8 mouse cellular contexts compared by ENCODE assay signal in the genomic region with DNA sequence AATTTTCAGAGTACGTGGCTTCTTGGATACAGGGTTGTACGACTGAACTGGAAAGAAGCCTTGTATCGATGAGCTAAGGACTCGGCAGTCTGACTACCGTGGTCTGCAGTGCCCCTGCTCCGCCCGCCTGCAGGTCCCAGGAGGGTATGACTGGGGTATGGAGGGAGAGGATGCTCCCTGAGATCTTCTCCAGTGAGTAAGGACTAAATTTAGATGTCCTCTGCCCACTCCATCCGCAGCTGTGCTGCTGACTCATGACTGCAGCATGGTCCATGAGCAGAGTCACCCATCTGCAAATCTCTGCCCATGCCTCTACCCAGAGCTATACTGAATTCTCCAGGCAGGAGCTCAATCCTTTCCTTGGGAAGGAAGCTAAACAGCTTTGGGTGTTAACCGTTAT. TPM values are rescaled to one million over a fixed set of nuclear protein-coding genes. Genes with fewer than 3 reads are reported as not detected.
A peak's percentile ranks its signal among the peaks of the same experiment; 100 is the strongest.
DNase-seq lines count a peak whose midpoint lies in the region; TF ChIP-seq lines count a peak whose summit lies in the region.

No protein-coding gene starts in this region.

- H3K27me3 ChIP-seq in cerebellum, adult 2 months (ENCODE audit: control insufficient read depth, insufficient read depth, low read length): no peaks in the 10 kb centered on the region

- WGBS in cerebellum, adult 2 months: 49% methylated on average over 9 of the region's 9 CpGs

- no peak overlapping the region for H3K27ac ChIP-seq in cerebellum, adult 2 months (ENCODE audit: insufficient read depth, low read length)

- no peak for TF ChIP-seq CTCF in cerebellum, adult 2 months (IDR thresholded peaks at IDR 0.05; ENCODE audit: borderline replicate concordance, insufficient read depth, low read depth, low read length)

- DNase-seq in cerebellum, adult 2 months: peak; percentile 36 to 41
- no peak for DNase-seq in cerebellum, postnatal 4 days (ENCODE audit: low spot score in 2 of 2)
- peak; percentile 64 for DNase-seq in Muller cell, postnatal 12 days (ENCODE audit: inconsistent ontology term)
- DNase-seq in heart, adult 8-10 months (ENCODE audit: low spot score): peak; percentile 55
- DNase-seq in left cerebral cortex, adult 9 months (ENCODE audit: low spot score in 2 of 2): peak; percentile 78 to 88
- no peak for DNase-seq in urinary bladder, postnatal 25 days (ENCODE audit: low spot score)
- no peak for DNase-seq in thymus, postnatal 36 days
- DNase-seq in urinary bladder, adult 18-20 months (ENCODE audit: low spot score in 2 of 2): no peak

- H3K4me1 ChIP-seq in cerebellum, adult 2 months (ENCODE audit: control insufficient read depth, insufficient read depth, low read length): peaks cover 8% of the 10 kb centered on the region

- H3K4me3 ChIP-seq in cerebellum, adult 2 months (replicated peaks; ENCODE audit: insufficient read depth, low read depth, low read length): no peak overlapping the region

- TF ChIP-seq POLR2A in cerebellum, adult 2 months (IDR thresholded peaks at IDR 0.05; ENCODE audit: borderline replicate concordance, insufficient read depth, low read length): no peak

RNA-seq across cellular contexts. Expression of gene Ppp1r12b, which starts 46.3 kb away (rescaled TPM):
- 22.2 and 23.8 TPM in 2 replicates for polyA plus RNA-seq in cerebellum, adult 2 months (2012; rRNA removed)
- 100 to 1,000 TPM; 171 to 181 (median 179) TPM for total RNA-seq in heart, adult 8-10 months (2022)

RNA-seq across cellular contexts. Expression of gene Ube2t, which starts 52.9 kb away (rescaled TPM):
- polyA plus RNA-seq in cerebellum, adult 2 months (2012; rRNA removed): 2.7 and 3.5 TPM in 2 replicates
- total RNA-seq in heart, adult 8-10 months (2022): 1 to 10 TPM; 5.3 to 9.7 (median 7.4) TPM

Comparison
In these comparisons a context has a peak if more than half of its experiments do, and no peak if none do; other contexts are left out.
1. DNase-seq: peak in cerebellum, adult 2 months (2 of 2), Muller cell, postnatal 12 days (single experiment), heart, adult 8-10 months (single experiment) and left cerebral cortex, adult 9 months (2 of 2); none in cerebellum, postnatal 4 days (0 of 2), urinary bladder, postnatal 25 days (single experiment), thymus, postnatal 36 days (0 of 2) and urinary bladder, adult 18-20 months (0 of 2).